Mouse (Mus musculus) kidney, embryonic 14.5 days (tissue): ENCODE data around the gene Trnt1. TPM values are rescaled to one million over a fixed set of nuclear protein-coding genes. Genes with fewer than 3 reads are reported as not detected.

ENCODE experiments used
- ATAC-seq: fragments of 200-750 bp; cut with Nextera tagmentation; 2 replicates; pipeline ENCODE4 v1.8.0; 2017; ENCODE audit warnings: moderate number of reproducible peaks, mild to moderate bottlenecking, moderate TSS enrichment, moderate library complexity; ENCODE audit not compliant: low FRiP score, low TSS enrichment
- H3K27ac ChIP-seq: fragments of 300-500 bp; sonication (generic); 2 replicates; pipeline ENCODE4 v1.5.1; 2014; ENCODE audit warnings: low read depth, mild to moderate bottlenecking, low read length, moderate library complexity, mixed read lengths
- H3K27me3 ChIP-seq: fragments of 300-500 bp; sonication (generic); 2 replicates; pipeline ENCODE4 v1.6.1; 2014; ENCODE audit warnings: mild to moderate bottlenecking, low read length; ENCODE audit not compliant: control insufficient read depth, insufficient read depth
- H3K36me3 ChIP-seq: fragments of 300-500 bp; sonication (generic); 2 replicates; pipeline ENCODE4 v1.6.1; 2014; ENCODE audit warnings: low read length, mixed read lengths; ENCODE audit not compliant: control insufficient read depth, insufficient read depth
- H3K4me1 ChIP-seq: fragments of 300-500 bp; sonication (generic); 2 replicates; pipeline ENCODE4 v1.6.1; 2014; ENCODE audit warnings: low read length, mixed read lengths; ENCODE audit not compliant: control insufficient read depth, insufficient read depth
- H3K4me2 ChIP-seq: fragments of 300-500 bp; sonication (generic); replicated peaks from 2 replicates; pipeline ENCODE4 v1.6.1; 2014; ENCODE audit warnings: low read depth, mild to moderate bottlenecking, low read length
- H3K4me3 ChIP-seq: fragments of 300-500 bp; sonication (generic); 2 replicates; pipeline ENCODE4 v1.5.1; 2014; ENCODE audit warnings: mild to moderate bottlenecking, low read length
- H3K9ac ChIP-seq: fragments of 300-500 bp; sonication (generic); 2 replicates; pipeline ENCODE4 v1.6.1; 2014; ENCODE audit warnings: low read depth, mild to moderate bottlenecking, low read length, moderate library complexity
- H3K9me3 ChIP-seq: fragments of 300-500 bp; sonication (generic); 2 replicates; pipeline ENCODE4 v1.6.1; 2016; ENCODE audit warnings: low read length; ENCODE audit not compliant: control insufficient read depth
- WGBS: fragments of 180-500 bp; shearing (Covaris S2); extraction: QIAGEN DNeasy Blood & Tissue Kit; methylation state at CpG from one replicate; pipeline ENCODE4 v1.1.7; 2014; 5-methylcytosine and 5-hydroxymethylcytosine counted together
- polyA plus RNA-seq: library from polyadenylated mRNA; unstranded; fragments of >200 nt; fragmentation: Nextera tagmentation; extraction: Ambion mirVana; gene quantifications from 2 replicates; pipeline ENCODE4 v1.2.1, GENCODE M21; 2014

Trnt1 gene
- polyA plus RNA-seq, 1 experiment from 2014 or later, result 73.7 TPM

DNA sequence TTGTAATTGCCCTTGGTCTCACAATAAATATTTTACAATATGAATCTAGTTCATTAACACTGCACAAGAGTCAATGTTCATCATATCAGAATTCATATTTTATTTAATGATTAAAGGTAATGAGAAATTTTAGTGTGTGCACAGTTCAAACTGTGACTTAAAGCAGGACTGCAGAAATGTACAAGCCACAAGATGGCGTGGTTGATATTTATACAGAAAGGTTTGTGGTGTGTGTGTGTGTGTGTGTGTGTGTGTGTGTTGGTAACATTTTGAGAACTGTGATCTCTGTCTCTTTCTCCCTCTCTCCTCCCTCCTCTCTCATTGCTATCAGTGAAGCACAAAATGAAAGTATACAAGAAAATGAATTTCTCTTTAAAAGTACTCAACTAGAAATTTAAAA is 53.4 kb downstream of the Trnt1 start:
- H3K27ac ChIP-seq, result no peak overlapping the region
- 63% methylated on average over 1 of the region's 1 CpGs for WGBS

More for the DNA sequence above, 53.4 kb downstream of the Trnt1 start:
- no peak overlapping the region for H3K9ac ChIP-seq
- no peaks in the 10 kb centered on the region for H3K4me1 ChIP-seq
- H3K4me3 ChIP-seq, result no peak overlapping the region
- H3K27me3 ChIP-seq, result no peaks in the 10 kb centered on the region
- no peaks in the 10 kb centered on the region for H3K36me3 ChIP-seq
- no peak for ATAC-seq
- H3K9me3 ChIP-seq, result no peaks in the 10 kb centered on the region
- no peak overlapping the region for H3K4me2 ChIP-seq

Other genes starting within 250 kb of the Trnt1 start
- not detected in 2 replicates for gene Il5ra, start 20.1 kb upstream of the Trnt1 start, polyA plus RNA-seq
- gene Crbn, start 31.0 kb downstream of the Trnt1 start, polyA plus RNA-seq, result 38.3 and 52.1 TPM in 2 replicates